Mouse (Mus musculus) embryonic facial prominence, embryonic 14.5 days (tissue): ENCODE results near the gene Sema3c. TPM values are rescaled to one million over a fixed set of nuclear protein-coding genes. Genes with fewer than 3 reads are reported as not detected.

Experiments used
- ATAC-seq: fragments of 200-750 bp; cut with Nextera tagmentation; 2 replicates; pipeline ENCODE4 v1.8.0; 2017; ENCODE audit warnings: low read depth, moderate number of reproducible peaks, moderate TSS enrichment
- DNase-seq: peaks from one replicate; pipeline ENCODE4 v3.0.0-alpha.2; 2015; ENCODE audit warnings: low spot score
- H3K27ac ChIP-seq: fragments of 300-500 bp; sonication (generic); replicated peaks from 2 replicates; pipeline ENCODE4 v1.5.1; 2014; ENCODE audit warnings: low read depth, mild to moderate bottlenecking, low read length, moderate library complexity
- H3K27me3 ChIP-seq: fragments of 300-500 bp; sonication (generic); replicated peaks from 2 replicates; pipeline ENCODE4 v1.6.1; 2014; ENCODE audit warnings: low read length; ENCODE audit not compliant: control insufficient read depth, insufficient read depth
- H3K36me3 ChIP-seq: fragments of 300-500 bp; sonication (generic); 2 replicates; pipeline ENCODE4 v1.6.1; 2014; ENCODE audit warnings: low read length, mixed read lengths; ENCODE audit not compliant: control insufficient read depth, insufficient read depth
- H3K4me1 ChIP-seq: fragments of 300-500 bp; sonication (generic); 2 replicates; pipeline ENCODE4 v1.6.1; 2014; ENCODE audit warnings: antibody characterized with exemption, low read length; ENCODE audit not compliant: control insufficient read depth, insufficient read depth
- H3K4me2 ChIP-seq: fragments of 300-500 bp; sonication (generic); 2 replicates; pipeline ENCODE4 v1.6.1; 2014; ENCODE audit warnings: low read depth, mild to moderate bottlenecking, low read length, moderate library complexity, mixed read lengths
- H3K4me3 ChIP-seq: fragments of 300-500 bp; sonication (generic); 2 replicates; pipeline ENCODE4 v1.5.1; 2014; ENCODE audit warnings: low read depth, mild to moderate bottlenecking, low read length
- H3K9ac ChIP-seq: fragments of 300-500 bp; sonication (generic); 2 replicates; pipeline ENCODE4 v1.6.1; 2014; ENCODE audit warnings: low read depth, mild to moderate bottlenecking, low read length, moderate library complexity, mixed read lengths
- H3K9me3 ChIP-seq: fragments of 300-500 bp; sonication (generic); 2 replicates; pipeline ENCODE4 v1.6.1; 2016; ENCODE audit warnings: low read length; ENCODE audit not compliant: control insufficient read depth
- WGBS: fragments of 180-500 bp; shearing (Covaris S2); extraction: QIAGEN DNeasy Blood & Tissue Kit; methylation state at CpG from one replicate; pipeline ENCODE4 v1.1.7; 2014; 5-methylcytosine and 5-hydroxymethylcytosine counted together
- polyA plus RNA-seq: library from polyadenylated mRNA; unstranded; fragments of >200 nt; fragmentation: Nextera tagmentation; extraction: Ambion mirVana; gene quantifications from 2 replicates; pipeline ENCODE4 v1.2.1, GENCODE M21; 2014

The Sema3c gene
- polyA plus RNA-seq, 1 experiment from 2014 or later, result 65.3 TPM

DNA sequence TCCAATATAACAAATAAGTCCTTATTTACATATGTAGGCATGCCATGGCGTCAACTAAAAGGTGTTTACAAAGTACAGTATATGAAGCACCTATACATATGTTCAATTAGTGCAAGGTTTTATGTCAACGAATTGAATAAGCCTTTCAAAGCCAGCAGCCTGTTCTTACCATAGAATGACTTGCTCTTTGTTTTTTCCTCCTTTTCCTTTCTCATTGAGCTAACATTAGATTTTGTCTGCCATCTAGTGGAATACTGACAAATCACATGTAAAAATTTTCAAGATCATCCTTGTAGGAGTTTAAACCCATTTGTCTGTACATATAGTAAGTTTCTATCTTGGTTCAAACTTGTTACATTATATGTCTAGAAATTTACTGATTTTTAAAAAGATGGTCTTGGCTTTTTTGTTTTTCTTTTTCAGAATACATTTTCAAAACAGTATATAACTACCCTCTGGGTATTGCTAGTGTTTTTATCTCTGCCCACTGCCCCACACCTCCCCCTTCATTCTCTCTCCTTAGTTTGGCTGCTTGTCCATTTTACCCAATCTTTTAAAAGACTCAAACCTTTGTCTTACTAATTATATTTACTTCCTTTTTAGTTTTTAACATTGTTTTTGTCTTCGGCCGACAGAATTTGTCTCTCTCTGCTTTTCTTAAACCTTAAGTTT lies 192.1 kb downstream of the Sema3c start:
- Histone ChIP-seq H3K4me2 (no peak overlapping the region), H3K27ac (no peak overlapping the region), H3K9ac (no peak overlapping the region), H3K9me3 (no peaks in the 10 kb centered on the region), H3K4me3 (no peak overlapping the region), H3K4me1 (no peaks in the 10 kb centered on the region), H3K27me3 (no peaks in the 10 kb centered on the region), H3K36me3 (no peaks in the 10 kb centered on the region)
- ATAC-seq (0 out of 2 replicates have a peak, but pooled peaks have one; percentile 22), DNase-seq (peak; percentile 72)
- WGBS, result 60% methylated on average over 4 of the region's 4 CpGs

DNA sequence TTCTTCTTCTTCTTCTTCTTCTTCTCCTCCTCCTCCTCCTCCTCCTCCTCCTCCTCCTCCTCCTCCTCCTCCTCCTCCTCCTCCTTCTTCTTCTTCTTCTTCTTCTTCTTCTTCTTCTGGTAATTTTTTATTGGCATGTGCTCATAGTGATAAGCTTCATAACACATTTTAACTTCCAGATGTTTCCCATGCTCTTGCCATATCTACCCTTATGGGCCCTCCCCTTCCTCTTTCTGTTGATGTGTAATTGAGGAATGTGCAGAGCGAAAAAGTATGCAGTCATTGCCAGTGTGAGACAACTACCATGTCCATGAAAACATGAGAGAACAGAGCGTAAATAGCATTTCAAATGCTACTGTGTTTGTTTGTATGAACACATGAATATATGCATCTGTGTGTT lies 196.2 kb downstream of the Sema3c start:
- no peak overlapping the region for H3K9ac ChIP-seq
- ATAC-seq (no peak), DNase-seq (no peak)
- WGBS, result 87% methylated on average over 2 of the region's 2 CpGs
- no peak overlapping the region for H3K27ac ChIP-seq
- no peaks in the 10 kb centered on the region for H3K9me3 ChIP-seq
- no peaks in the 10 kb centered on the region for H3K4me1 ChIP-seq
- no peak overlapping the region for H3K4me3 ChIP-seq
- no peaks in the 10 kb centered on the region for H3K36me3 ChIP-seq
- no peaks in the 10 kb centered on the region for H3K27me3 ChIP-seq
- H3K4me2 ChIP-seq, result no peak overlapping the region

DNA sequence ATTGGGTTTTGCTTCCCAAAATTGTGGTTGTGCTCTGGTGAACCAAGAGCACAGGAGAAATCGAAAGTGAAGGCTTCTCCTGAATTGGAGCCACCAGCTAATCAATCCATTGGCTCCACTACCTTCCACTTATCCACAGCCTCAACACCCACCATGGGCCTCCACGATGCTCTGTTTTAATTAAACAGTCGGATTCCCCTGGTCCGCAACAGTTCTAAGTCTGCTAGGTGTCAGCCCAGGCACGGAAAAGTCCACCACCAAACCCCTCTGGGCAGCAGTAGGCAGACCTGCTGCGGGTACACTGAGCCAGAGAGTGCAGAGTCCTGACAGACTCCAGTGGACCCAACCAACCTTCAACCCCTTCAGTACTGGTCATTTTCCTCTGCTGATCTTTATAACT lies 202.5 kb downstream of the Sema3c start:
- 96% methylated on average over 6 of the region's 6 CpGs for WGBS
- H3K4me1 ChIP-seq, result no peaks in the 10 kb centered on the region
- no peak for ATAC-seq

More for the DNA sequence above, 202.5 kb downstream of the Sema3c start:
- H3K4me2 ChIP-seq, result no peak overlapping the region
- no peak overlapping the region for H3K4me3 ChIP-seq
- H3K36me3 ChIP-seq, result no peaks in the 10 kb centered on the region
- no peaks in the 10 kb centered on the region for H3K9me3 ChIP-seq
- peak; percentile 87 for DNase-seq
- no peak overlapping the region for H3K9ac ChIP-seq
- no peak overlapping the region for H3K27ac ChIP-seq
- H3K27me3 ChIP-seq, result no peaks in the 10 kb centered on the region

Other genes with a start within 250 kb of the Sema3c start
- not detected in 2 replicates for gene Speer4f2, start 201.1 kb upstream of the Sema3c start, polyA plus RNA-seq
- not detected in 2 replicates for gene Speer4f1, start 98.2 kb upstream of the Sema3c start, polyA plus RNA-seq